Mouse (Mus musculus): Measurements from ENCODE around the gene Slc25a25. TPM values are rescaled to one million over a fixed set of nuclear protein-coding genes. Genes with fewer than 3 reads are reported as not detected.

Slc25a25 gene
- total and polyA plus RNA-seq, 3 experiments, result 6.6 to 10.0 (median 9.8) TPM

DNA sequence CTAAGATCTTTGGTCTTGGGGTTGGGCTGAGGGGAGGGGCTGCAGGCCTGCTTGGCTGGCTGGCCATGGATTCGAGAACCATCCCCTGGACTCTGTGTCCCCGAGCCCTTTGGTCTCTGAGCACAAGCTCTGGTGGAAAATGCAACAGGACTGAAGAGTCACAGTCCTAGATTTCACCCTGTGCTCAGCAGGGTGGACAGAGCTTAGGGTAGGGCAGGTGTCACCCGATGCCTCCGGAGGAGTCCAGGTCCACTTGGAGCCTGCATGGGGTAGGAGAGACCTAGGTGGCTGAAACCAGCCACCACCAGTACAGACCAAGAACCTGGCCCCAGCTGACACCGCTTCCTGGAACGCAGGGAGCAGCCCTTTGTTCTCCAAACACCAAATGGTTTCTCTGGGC is 33.7 kb upstream of the Slc25a25 start:
- H3K9me3 ChIP-seq (replicated peaks; ENCODE audit: low read length), result no peaks in the 10 kb centered on the region
- in situ Hi-C loops (cut with MboI; ENCODE audit: low pct_ligation_motif_present, low pct_unique_long_range_greater_than_20kb, low sequenced_read_pairs) (loop anchor here (5.0 kb wide), 2 partner anchors 33 to 83 kb away; partner anchors contain the start of genes Naif1 and Slc25a25), dilution Hi-C loops (cut with MboI; ENCODE audit: extremely low pct_ligation_motif_present, extremely low pct_unique_long_range_greater_than_20kb, low sequenced_read_pairs) (no loop called here)
- H3K4me3 ChIP-seq (replicated peaks in 1 of 3; ENCODE audit: low read depth in 2 of 3, low read length in 2 of 3, poor library complexity in 1 of 3), result no peak overlapping the region
- no peak overlapping the region for H3K4me2 ChIP-seq (ENCODE audit: insufficient read depth, low read depth, poor library complexity, severe bottlenecking)
- TF ChIP-seq MAZ (IDR thresholded peaks at IDR 0.05; ENCODE audit: low read depth, low read length), result no peak
- TF ChIP-seq KAT2A (IDR thresholded peaks at IDR 0.05; ENCODE audit: insufficient replicate concordance, low read length), result no peak
- no peak for TF ChIP-seq POLR2A (IDR thresholded peaks at IDR 0.05; ENCODE audit: low read depth, low read length)
- no peak for TF ChIP-seq TBP (conservative IDR thresholded peaks at IDR 0.05; ENCODE audit: low read depth, low read length)
- no peaks in the 10 kb centered on the region for H3K79me2 ChIP-seq (replicated peaks; ENCODE audit: control insufficient read depth, extremely low read depth, insufficient read depth, poor library complexity, severe bottlenecking)
- no peaks in the 10 kb centered on the region for H3K36me3 ChIP-seq (replicated peaks in 1 of 2; ENCODE audit: control insufficient read depth in 1 of 2, insufficient read depth in 1 of 2, low read length in 1 of 2)
- H3K4me1 ChIP-seq (ENCODE audit: control insufficient read depth in 1 of 2, insufficient read depth in 2 of 2), result peaks cover 0 to 9% of the 10 kb centered on the region in 2 experiments; a peak in 2 of 4 replicates
- no peak for DNase-seq (ENCODE audit: extremely low read depth)
- no peak overlapping the region for H3K27ac ChIP-seq (ENCODE audit: insufficient read depth, low read depth)
- H3K27me3 ChIP-seq (replicated peaks), result no peaks in the 10 kb centered on the region
- H3K9ac ChIP-seq (ENCODE audit: insufficient read depth, low read depth), result no peak overlapping the region

DNA sequence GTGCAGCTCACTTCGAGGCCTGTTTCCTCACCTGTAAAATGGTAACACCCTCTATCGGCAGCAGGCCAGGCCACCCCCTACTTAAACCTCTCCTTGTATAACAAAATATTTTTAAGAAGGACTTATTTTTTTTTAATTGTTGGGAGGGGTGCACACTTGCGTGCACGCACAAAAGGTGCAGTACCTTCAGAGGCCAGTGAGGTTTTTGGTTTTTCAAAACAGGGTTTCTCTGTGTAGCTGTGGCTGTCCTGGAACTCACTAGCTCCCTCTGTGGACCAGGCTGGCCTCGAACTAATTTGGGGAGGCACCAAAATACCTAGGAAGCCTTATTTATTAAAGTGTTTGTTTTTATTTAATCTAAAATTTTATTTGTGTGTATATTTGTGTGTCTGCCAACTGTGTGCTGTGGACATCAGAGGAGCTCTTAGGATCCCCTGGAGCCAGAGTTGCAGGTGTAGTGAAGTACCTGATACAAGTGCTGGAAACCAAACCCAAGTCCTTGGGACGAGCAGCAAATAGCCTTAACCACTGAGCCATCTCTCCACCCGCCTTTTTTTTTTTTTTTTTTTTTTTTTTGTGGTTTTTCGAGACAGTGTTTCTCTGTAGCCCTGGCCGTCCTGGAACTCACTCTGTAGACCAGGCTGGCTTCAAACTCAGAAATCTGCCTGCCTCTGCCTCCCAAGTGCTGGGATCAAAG is 32.1 kb upstream of the Slc25a25 start:
- Histone ChIP-seq H3K4me2 (ENCODE audit: insufficient read depth, low read depth, poor library complexity, severe bottlenecking) (no peak overlapping the region), H3K36me3 (replicated peaks in 1 of 2; ENCODE audit: control insufficient read depth in 1 of 2, insufficient read depth in 1 of 2, low read length in 1 of 2) (no peaks in the 10 kb centered on the region), H3K4me3 (replicated peaks in 1 of 3; ENCODE audit: low read depth in 2 of 3, low read length in 2 of 3, poor library complexity in 1 of 3) (no peak overlapping the region), H3K27me3 (replicated peaks) (no peaks in the 10 kb centered on the region), H3K79me2 (replicated peaks; ENCODE audit: control insufficient read depth, extremely low read depth, insufficient read depth, poor library complexity, severe bottlenecking) (no peaks in the 10 kb centered on the region), H3K27ac (ENCODE audit: insufficient read depth, low read depth) (no peak overlapping the region), H3K9me3 (replicated peaks; ENCODE audit: low read length) (peaks cover 3% of the 10 kb centered on the region), H3K4me1 (ENCODE audit: control insufficient read depth in 1 of 2, insufficient read depth in 2 of 2) (peaks cover 0 to 6% of the 10 kb centered on the region in 2 experiments; a peak in 2 of 4 replicates), H3K9ac (ENCODE audit: insufficient read depth, low read depth) (no peak overlapping the region)
- dilution Hi-C loops (cut with MboI; ENCODE audit: extremely low pct_ligation_motif_present, extremely low pct_unique_long_range_greater_than_20kb, low sequenced_read_pairs) (no loop called here), in situ Hi-C loops (cut with MboI; ENCODE audit: low pct_ligation_motif_present, low pct_unique_long_range_greater_than_20kb, low sequenced_read_pairs) (no loop called here)
- peak; percentile 24 for DNase-seq (ENCODE audit: extremely low read depth)
- TF ChIP-seq ELF1 (IDR thresholded peaks at IDR 0.05; ENCODE audit: low read depth, low read length) (no peak), MAX (IDR thresholded peaks at IDR 0.05; ENCODE audit: low read length) (no peak), JUN (IDR thresholded peaks at IDR 0.05; ENCODE audit: insufficient read depth, low read depth, low read length) (no peak), POLR2AphosphoS2 (IDR thresholded peaks at IDR 0.05; ENCODE audit: low read depth, low read length) (no peak), RAD21 (IDR thresholded peaks at IDR 0.05; ENCODE audit: low read depth, low read length) (peak; percentile 7), SIN3A (IDR thresholded peaks at IDR 0.05; ENCODE audit: low read length) (no peak), PAX5 (IDR thresholded peaks at IDR 0.05; ENCODE audit: low read length) (no peak), HCFC1 (IDR thresholded peaks at IDR 0.05; ENCODE audit: low read depth, low read length) (no peak), EP300 (IDR thresholded peaks at IDR 0.05; ENCODE audit: low read length) (no peak), CHD2 (IDR thresholded peaks at IDR 0.05; ENCODE audit: low read length) (no peak), RCOR1 (conservative IDR thresholded peaks at IDR 0.05; ENCODE audit: low read depth, low read length) (no peak), GABPA (IDR thresholded peaks at IDR 0.05; ENCODE audit: insufficient replicate concordance, low read depth, low read length) (no peak), CHD1 (IDR thresholded peaks at IDR 0.05; ENCODE audit: low read depth, low read length) (no peak), CTCF (conservative IDR thresholded peaks at IDR 0.05 in 1 of 2, IDR thresholded peaks at IDR 0.05 in 1 of 2; ENCODE audit: low read depth in 2 of 2, low read length in 2 of 2) (peak; percentile 10 to 58; a peak in 3 of 4 replicates), MXI1 (IDR thresholded peaks at IDR 0.05; ENCODE audit: low read depth, low read length) (no peak), ZC3H11A (IDR thresholded peaks at IDR 0.05; ENCODE audit: low read depth, low read length) (no peak)
